Mouse (Mus musculus): Measurements from ENCODE around the gene Itgb1bp1. TPM values are rescaled to one million over a fixed set of nuclear protein-coding genes. Genes with fewer than 3 reads are reported as not detected.

Itgb1bp1 gene
- polyA plus RNA-seq, 1 experiment: 21.5 TPM

- TF ChIP-seq POLR2A (IDR thresholded peaks at IDR 0.05; ENCODE audit: borderline replicate concordance, extremely low read depth, insufficient read depth, insufficient read length, poor library complexity, severe bottlenecking) (no peak), CTCF (IDR thresholded peaks at IDR 0.05; ENCODE audit: borderline replicate concordance, extremely low read depth, insufficient read depth, insufficient read length) (no peak)
- no peak for DNase-seq (ENCODE audit: low read depth)
Measured at GRCm38 (mm10) chr12:21233727-21234126, 52.4 kb downstream of the Itgb1bp1 start.

GRCm38 (mm10) chr12:21229076-21229918 is 56.8 kb downstream of the Itgb1bp1 start:
- peak; percentile 35 for DNase-seq (ENCODE audit: low read depth)
- TF ChIP-seq CTCF (IDR thresholded peaks at IDR 0.05; ENCODE audit: borderline replicate concordance, extremely low read depth, insufficient read depth, insufficient read length) (no peak), POLR2A (IDR thresholded peaks at IDR 0.05; ENCODE audit: borderline replicate concordance, extremely low read depth, insufficient read depth, insufficient read length, poor library complexity, severe bottlenecking) (no peak)

GRCm38 (mm10) chr12:21228650-21229049 is 57.4 kb downstream of the Itgb1bp1 start:
- no peak for DNase-seq (ENCODE audit: low read depth)
- no peak for TF ChIP-seq POLR2A (IDR thresholded peaks at IDR 0.05; ENCODE audit: borderline replicate concordance, extremely low read depth, insufficient read depth, insufficient read length, poor library complexity, severe bottlenecking)
- no peak for TF ChIP-seq CTCF (IDR thresholded peaks at IDR 0.05; ENCODE audit: borderline replicate concordance, extremely low read depth, insufficient read depth, insufficient read length)

GRCm38 (mm10) chr12:21227076-21227980 is 58.8 kb downstream of the Itgb1bp1 start:
- peak; percentile 55 for DNase-seq (ENCODE audit: low read depth)
- no peak for TF ChIP-seq POLR2A (IDR thresholded peaks at IDR 0.05; ENCODE audit: borderline replicate concordance, extremely low read depth, insufficient read depth, insufficient read length, poor library complexity, severe bottlenecking)

GRCm38 (mm10) chr12:21226316-21226715 is 59.8 kb downstream of the Itgb1bp1 start:
- DNase-seq (ENCODE audit: low read depth): no peak
- TF ChIP-seq POLR2A (IDR thresholded peaks at IDR 0.05; ENCODE audit: borderline replicate concordance, extremely low read depth, insufficient read depth, insufficient read length, poor library complexity, severe bottlenecking): no peak
- no peak for TF ChIP-seq CTCF (IDR thresholded peaks at IDR 0.05; ENCODE audit: borderline replicate concordance, extremely low read depth, insufficient read depth, insufficient read length)

- TF ChIP-seq POLR2A (IDR thresholded peaks at IDR 0.05; ENCODE audit: borderline replicate concordance, extremely low read depth, insufficient read depth, insufficient read length, poor library complexity, severe bottlenecking) (no peak), CTCF (IDR thresholded peaks at IDR 0.05; ENCODE audit: borderline replicate concordance, extremely low read depth, insufficient read depth, insufficient read length) (no peak)
- no peak for DNase-seq (ENCODE audit: low read depth)
Measured at GRCm38 (mm10) chr12:21225358-21225757, 60.7 kb downstream of the Itgb1bp1 start.

- DNase-seq (ENCODE audit: low read depth): no peak
- no peak for TF ChIP-seq POLR2A (IDR thresholded peaks at IDR 0.05; ENCODE audit: borderline replicate concordance, extremely low read depth, insufficient read depth, insufficient read length, poor library complexity, severe bottlenecking)
- no peak for TF ChIP-seq CTCF (IDR thresholded peaks at IDR 0.05; ENCODE audit: borderline replicate concordance, extremely low read depth, insufficient read depth, insufficient read length)
Measured at GRCm38 (mm10) chr12:21223923-21224322, 62.2 kb downstream of the Itgb1bp1 start.

- TF ChIP-seq POLR2A (IDR thresholded peaks at IDR 0.05; ENCODE audit: borderline replicate concordance, extremely low read depth, insufficient read depth, insufficient read length, poor library complexity, severe bottlenecking): no peak
- no peak for TF ChIP-seq CTCF (IDR thresholded peaks at IDR 0.05; ENCODE audit: borderline replicate concordance, extremely low read depth, insufficient read depth, insufficient read length)
- no peak for DNase-seq (ENCODE audit: low read depth)
Measured at GRCm38 (mm10) chr12:21220596-21220995, 65.5 kb downstream of the Itgb1bp1 start.

- TF ChIP-seq POLR2A (IDR thresholded peaks at IDR 0.05; ENCODE audit: borderline replicate concordance, extremely low read depth, insufficient read depth, insufficient read length, poor library complexity, severe bottlenecking) (no peak), CTCF (IDR thresholded peaks at IDR 0.05; ENCODE audit: borderline replicate concordance, extremely low read depth, insufficient read depth, insufficient read length) (no peak)
- DNase-seq (ENCODE audit: low read depth): no peak
Measured at GRCm38 (mm10) chr12:21217776-21218444, 68.2 kb downstream of the Itgb1bp1 start.

- no peak for DNase-seq (ENCODE audit: low read depth)
- TF ChIP-seq CTCF (IDR thresholded peaks at IDR 0.05; ENCODE audit: borderline replicate concordance, extremely low read depth, insufficient read depth, insufficient read length) (no peak), POLR2A (IDR thresholded peaks at IDR 0.05; ENCODE audit: borderline replicate concordance, extremely low read depth, insufficient read depth, insufficient read length, poor library complexity, severe bottlenecking) (no peak)
Measured at GRCm38 (mm10) chr12:21214551-21215165, 71.4 kb downstream of the Itgb1bp1 start.

Data from brain, embryonic 14.5 days (tissue).